Mouse (Mus musculus): ENCODE measurements around the gene Plekha7.

Plekha7 gene

GRCm38 (mm10) chr7:116217747-116218146 is 90.4 kb downstream of the Plekha7 start:
- DNase-seq: no peak

DNA sequence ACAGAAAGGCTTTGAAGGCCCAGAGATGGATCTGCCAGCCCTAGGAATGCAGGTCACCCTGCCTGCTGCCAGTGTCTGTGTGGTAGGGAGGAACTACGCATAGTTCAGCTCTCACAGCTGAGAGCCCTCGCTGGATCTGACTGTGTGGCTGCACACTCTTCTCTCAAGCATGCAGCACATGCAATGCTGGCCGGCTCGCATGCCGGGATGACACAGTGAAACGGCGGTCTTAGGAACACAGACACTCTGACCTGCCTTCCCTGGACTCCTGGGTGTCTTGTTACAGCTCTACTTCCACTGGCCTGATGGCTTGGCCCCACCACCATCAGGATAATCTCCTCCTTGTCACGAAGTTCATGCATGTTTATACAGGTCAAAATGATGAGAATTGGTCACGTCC is 96.3 kb downstream of the Plekha7 start:
- DNase-seq: no peak

GRCm38 (mm10) chr7:116209926-116210631 is 98.1 kb downstream of the Plekha7 start:
- DNase-seq: no peak

- no peak for DNase-seq
Measured at GRCm38 (mm10) chr7:116208880-116209279, 99.3 kb downstream of the Plekha7 start.

DNA sequence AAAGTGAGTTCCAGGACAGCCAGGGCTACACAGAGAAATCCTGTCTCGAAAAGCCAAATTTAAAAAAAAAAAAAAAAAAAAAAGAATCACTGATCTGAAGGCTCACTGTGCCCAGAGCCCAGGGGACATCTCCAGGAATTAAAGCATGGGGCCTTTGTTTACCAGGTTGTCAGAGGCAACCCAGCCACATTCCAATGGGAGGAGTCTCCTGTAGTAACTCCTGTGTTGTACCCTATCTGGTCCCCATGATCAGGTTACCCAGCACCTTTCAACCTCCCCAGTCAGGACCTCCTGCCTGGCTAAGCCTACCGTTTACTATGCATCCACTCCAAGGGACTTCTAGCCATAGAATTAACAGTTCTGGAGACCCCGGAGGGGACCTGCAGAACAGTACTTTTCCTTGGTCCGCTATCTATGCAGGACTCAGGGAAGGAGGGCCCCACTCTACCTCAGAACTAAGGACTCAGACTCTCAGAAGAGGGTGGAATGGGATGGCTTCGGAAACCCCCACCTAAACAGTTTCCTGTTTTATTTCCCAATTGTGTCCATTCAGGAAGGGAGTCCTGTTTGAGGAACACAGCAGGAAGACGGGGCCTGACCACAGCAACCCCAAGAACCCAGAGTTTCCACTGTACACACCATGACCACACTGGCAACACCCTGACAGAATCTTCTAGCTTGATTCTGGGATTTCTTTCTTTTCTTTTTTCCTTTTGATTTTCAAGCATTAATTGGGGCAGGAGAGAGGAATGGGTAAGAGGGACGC is 101.2 kb downstream of the Plekha7 start:
- DNase-seq: no peak

GRCm38 (mm10) chr7:116205451-116205850 is 102.7 kb downstream of the Plekha7 start:
- no peak for DNase-seq

GRCm38 (mm10) chr7:116202033-116202681 is 106.0 kb downstream of the Plekha7 start:
- no peak for DNase-seq

DNA sequence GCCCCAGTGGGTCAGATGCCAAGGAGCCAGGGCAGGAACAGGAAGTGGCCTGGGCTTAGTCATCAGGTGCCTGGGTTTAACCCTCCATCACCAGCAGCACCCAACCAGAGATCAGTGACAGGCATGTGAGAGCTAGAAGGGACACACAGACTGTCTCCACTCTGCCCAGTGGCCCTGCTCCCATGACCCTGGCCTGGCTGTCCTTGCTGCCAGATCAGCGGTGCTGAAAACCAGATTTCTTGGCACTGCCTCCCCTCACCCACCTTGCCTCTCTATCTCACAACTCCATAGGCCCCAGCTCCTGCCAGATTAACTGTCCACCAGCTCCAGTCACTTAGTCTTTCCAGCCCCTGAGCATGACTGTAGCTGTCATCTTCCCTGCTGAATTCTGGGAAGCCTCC is 107.2 kb downstream of the Plekha7 start:
- no peak for DNase-seq

- DNase-seq: no peak
Measured at GRCm38 (mm10) chr7:116200544-116200943, 107.6 kb downstream of the Plekha7 start.

- peak; percentile 30 for DNase-seq
Measured at GRCm38 (mm10) chr7:116198902-116199301, 109.3 kb downstream of the Plekha7 start.

DNA sequence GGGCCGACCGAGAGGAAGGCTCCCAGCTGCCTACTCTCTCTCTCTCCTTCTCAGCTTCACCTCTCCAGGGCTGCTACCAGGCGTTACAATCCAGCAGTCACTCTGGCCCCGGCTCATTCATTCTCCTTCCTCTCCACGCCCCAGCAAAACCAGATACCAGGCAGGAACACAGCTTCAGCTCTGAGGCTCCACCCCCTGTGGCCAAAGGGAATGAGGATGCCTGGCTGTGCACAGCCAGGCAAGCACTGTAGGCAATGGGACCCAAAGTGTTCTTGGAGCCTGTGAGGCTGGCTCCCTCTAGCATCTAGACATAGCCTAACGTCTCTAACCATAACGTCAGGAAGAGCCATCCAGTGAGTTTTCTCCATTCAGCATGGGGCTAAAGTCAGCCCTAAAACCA is 109.8 kb downstream of the Plekha7 start:
- DNase-seq: no peak

- no peak for DNase-seq
Measured at GRCm38 (mm10) chr7:116196974-116197679, 111.0 kb downstream of the Plekha7 start.

GRCm38 (mm10) chr7:116194996-116195395 is 113.2 kb downstream of the Plekha7 start:
- DNase-seq: peak; percentile 68

DNA sequence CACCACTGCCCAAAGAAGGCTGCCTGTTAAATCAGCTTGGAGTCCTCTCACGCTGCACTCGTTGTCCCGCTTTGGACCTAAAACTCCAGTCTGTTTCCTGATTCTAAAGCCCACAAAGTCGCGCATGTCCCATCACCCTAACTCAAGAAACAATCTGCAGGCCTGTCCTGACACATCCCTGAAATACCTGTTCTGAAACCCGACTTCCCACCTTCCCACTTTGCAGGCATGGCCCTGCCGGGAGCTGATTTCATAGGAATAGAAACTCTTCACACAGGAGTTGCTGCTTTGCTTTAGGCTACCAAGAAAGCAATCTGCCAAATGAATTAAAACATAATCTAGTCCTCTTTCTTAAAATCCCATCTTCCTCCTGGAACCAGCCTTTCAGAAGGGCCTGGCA is 115.2 kb downstream of the Plekha7 start:
- DNase-seq: no peak

DNA sequence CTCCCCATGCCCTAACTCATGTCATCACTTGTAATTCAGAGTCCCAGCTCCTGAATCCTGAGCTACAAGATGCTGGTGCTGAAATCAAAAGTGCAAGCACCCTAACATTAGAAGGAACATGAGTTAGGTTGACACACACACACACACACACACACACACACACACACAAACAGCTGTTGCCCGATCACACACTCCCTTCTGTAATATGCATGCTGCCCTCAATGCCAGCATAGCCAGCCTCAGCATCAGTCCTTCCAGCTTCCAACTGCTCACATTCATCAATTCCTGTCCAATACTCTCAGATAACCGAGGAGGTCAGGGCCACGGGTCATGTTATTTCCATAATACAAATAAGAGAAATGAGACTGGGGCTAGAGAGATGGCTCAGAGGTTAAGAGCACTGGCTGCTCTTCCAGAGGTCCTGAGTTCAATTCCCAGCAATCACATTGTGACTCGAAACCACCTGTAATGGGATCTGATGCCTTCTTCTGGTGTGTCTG is 116.0 kb downstream of the Plekha7 start:
- no peak for DNase-seq

DNA sequence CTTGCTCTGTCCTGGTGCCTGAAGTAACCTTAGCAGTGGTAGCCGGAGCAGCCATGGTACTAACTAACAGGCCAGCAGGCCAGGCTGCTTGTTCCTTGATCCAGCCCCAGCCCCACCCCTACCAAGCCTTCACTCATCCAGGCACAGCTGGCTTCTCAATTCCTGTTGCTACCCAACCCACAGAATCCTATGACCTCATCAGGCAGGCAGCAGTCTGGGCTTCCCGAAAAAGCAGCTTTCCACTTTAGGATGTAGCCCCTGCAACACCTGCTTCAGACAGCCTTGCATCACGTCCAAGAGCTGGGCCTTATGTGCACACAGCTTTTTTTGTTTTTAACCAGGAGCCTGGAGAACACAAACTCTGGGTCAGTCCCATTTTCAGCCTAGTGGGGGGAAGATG is 117.0 kb downstream of the Plekha7 start:
- DNase-seq: no peak

- no peak for DNase-seq
Measured at GRCm38 (mm10) chr7:116189708-116190107, 118.5 kb downstream of the Plekha7 start.

- no peak for DNase-seq
Measured at GRCm38 (mm10) chr7:116188391-116188790, 119.8 kb downstream of the Plekha7 start.

GRCm38 (mm10) chr7:116187521-116187920 is 120.7 kb downstream of the Plekha7 start:
- DNase-seq: no peak

DNA sequence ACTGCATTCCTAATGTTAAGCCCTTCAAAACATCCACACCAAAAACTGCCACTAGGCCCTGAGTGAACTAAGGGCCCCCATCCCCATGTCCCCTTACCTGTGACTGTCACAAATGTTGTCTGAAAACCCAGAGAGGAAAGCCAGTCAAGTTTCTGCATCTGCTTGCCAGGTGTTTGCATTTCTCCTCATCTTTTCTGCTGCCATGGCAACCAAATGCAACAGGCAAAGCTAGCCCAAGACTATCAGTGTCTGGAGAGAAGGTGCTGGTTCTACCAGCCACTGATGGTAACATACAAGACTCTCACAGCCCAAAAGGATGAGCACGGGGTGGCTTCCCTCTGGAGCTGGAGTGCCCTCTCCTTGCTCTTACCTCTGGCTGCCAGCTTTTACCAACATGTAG is 121.3 kb downstream of the Plekha7 start:
- no peak for DNase-seq

DNA sequence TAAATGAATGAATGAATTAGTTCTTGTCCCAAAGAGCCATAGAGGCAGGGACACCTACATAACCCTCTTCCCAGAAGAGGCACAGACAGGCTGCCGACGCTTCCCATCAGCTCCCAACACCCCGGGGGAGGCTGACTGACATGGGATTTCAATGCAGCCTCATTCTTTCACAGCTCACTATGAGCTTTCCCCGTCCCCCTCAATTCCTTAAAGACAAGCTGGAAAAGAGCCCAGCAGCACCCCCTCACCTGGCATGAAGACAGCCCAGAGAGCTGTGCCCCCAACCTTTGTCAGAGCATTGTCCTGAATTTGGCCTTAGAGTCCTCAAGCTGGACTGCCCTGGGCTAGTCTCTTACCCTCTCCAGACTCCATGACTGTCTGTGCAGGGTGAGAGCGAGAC is 122.0 kb downstream of the Plekha7 start:
- no peak for DNase-seq

- no peak for DNase-seq
Measured at GRCm38 (mm10) chr7:116184358-116185057, 123.7 kb downstream of the Plekha7 start.
